Mouse (Mus musculus) liver, adult 10 weeks (tissue): ENCODE results near the gene Klf15. TPM values are rescaled to one million over a fixed set of nuclear protein-coding genes. Genes with fewer than 3 reads are reported as not detected.

Experiments used
- polyA plus RNA-seq: library from polyadenylated mRNA; stranded (reverse); fragments of 350-450 nt; fragmentation: Illumina TruSeq; extraction: RNeasy Lipid Tissue Mini Kit (QIAGEN cat#74804); gene quantifications from one replicate; pipeline ENCODE4 v1.2.3, GENCODE M21; 2014; ENCODE audit warnings: low read depth, low replicate concordance

Gene Klf15
- 33.4 TPM for polyA plus RNA-seq

GRCm38 (mm10) chr6:90462181-90462706 is at the start of gene Klf15:
Gene Klf15, plus strand, starts transcription at chr6:90462576.

GRCm38 (mm10) chr6:90428380-90428974 is 33.9 kb upstream of the Klf15 start, which contains the start of gene Cfap100:
Gene Cfap100, minus strand, starts transcription at chr6:90428797.

GRCm38 (mm10) chr6:90486176-90486921 is 24.0 kb downstream of the Klf15 start, which contains the start of gene Aldh1l1:
Gene Aldh1l1, plus strand, starts transcription at chr6:90486427.

Other genes starting within 250 kb of the Klf15 start
- gene Vmn1r53, start 238.1 kb upstream of the Klf15 start, polyA plus RNA-seq = not detected
- gene Vmn1r54, start 216.3 kb upstream of the Klf15 start, polyA plus RNA-seq = not detected
- gene BC048671, start 161.4 kb upstream of the Klf15 start, polyA plus RNA-seq = not detected
- 1.4 TPM for gene Chst13, start 137.4 kb upstream of the Klf15 start, polyA plus RNA-seq
- gene Uroc1, start 129.3 kb upstream of the Klf15 start, polyA plus RNA-seq = 113 TPM
- 5.2 TPM for gene Zxdc, start 93.1 kb upstream of the Klf15 start, polyA plus RNA-seq
- gene Cfap100, start 33.8 kb upstream of the Klf15 start, polyA plus RNA-seq = not detected
- 241 TPM for gene Aldh1l1, start 23.9 kb downstream of the Klf15 start, polyA plus RNA-seq
- gene Slc41a3, start 142.1 kb downstream of the Klf15 start, polyA plus RNA-seq = not detected